Mouse (Mus musculus) kidney, postnatal 4 days (tissue): ENCODE measurements around the gene Pomt1.
A peak's percentile ranks its signal among the peaks of the same experiment; 100 is the strongest.

Experiments
- DNase-seq, 2 experiments: peaks; one replicate each; pipeline ENCODE4 v3.0.0; 2021; ENCODE audit warnings: mixed read lengths in 2 of 2

The Pomt1 gene

DNA sequence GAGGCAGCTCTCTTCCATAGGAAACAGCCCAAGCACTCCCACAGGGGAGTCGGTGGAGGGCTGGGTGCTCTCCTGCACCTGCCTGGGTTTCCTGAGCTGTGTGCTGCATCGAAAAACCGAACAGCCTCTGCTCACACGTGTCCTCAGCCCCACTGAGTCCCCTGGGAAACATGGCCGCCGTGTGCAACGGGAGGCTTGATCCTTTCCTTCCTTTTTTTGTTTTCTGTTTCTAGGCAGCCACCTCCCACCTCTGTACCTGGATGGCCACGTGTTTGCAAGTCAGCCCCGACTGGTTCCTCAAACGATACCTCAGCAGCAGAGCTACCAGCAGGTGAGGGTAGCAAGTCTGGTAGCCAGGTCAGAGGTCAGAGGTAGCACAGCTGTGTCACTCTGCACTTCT lies 14.3 kb upstream of the Pomt1 start:
- no peak for DNase-seq

- no peak for DNase-seq
Observed at GRCm38 (mm10) chr2:32235433-32235832, 957 bp upstream of the Pomt1 start.

DNA sequence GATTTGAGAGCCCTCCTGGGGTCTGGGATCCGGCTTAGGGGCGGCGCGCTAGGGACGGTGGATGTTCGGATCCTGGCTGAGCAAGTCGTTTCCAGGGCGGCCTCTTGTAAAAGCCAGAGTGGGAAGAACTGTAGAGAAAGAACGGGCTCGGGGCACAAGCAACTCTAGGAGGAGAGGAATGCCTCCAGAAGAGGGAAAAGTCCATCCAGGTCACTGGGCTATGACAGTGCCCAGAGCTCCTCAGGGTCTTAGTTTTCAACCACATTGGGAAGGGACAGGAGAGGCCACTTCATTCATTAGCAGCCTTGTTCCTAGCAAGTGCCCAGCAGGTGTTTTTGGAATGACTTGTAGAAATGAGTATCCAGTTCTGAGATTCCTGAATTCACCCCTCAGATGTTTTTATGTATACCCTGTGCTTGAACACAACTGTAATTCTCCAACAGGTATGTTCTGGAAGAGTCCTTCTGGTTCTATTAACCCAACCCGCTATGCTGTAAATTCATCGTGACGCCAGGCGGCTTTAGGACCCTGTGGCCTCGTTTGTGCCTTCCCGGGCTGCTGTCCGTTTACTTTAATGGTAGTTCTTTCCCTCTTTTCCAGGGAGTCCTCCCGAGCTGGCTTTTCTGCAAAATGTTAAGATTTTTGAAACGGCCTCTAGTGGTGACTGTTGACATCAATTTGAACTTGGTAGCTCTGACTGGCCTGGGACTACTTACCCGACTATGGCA lies 534 bp downstream of the Pomt1 start:
- DNase-seq = peak; percentile 66 to 75

DNA sequence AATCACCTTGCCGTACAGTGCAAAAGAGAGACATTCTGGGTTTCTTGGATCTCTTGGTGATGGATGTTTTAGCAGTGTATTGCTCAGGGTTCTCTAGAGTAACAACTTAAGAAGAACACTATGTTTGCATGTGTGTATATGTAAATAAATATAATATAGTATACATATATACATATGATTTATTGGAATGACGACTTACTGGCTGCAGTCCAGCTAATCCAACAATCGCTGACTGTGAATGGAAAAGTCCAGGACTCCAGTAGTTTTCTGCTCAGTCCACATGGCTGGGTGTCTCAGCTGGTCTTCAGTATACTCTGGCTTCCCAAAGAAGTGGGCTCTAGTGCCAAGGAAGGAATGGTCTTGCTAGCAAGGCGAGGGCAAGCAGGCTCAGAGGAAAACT lies 1.2 kb downstream of the Pomt1 start:
- DNase-seq = no peak

DNA sequence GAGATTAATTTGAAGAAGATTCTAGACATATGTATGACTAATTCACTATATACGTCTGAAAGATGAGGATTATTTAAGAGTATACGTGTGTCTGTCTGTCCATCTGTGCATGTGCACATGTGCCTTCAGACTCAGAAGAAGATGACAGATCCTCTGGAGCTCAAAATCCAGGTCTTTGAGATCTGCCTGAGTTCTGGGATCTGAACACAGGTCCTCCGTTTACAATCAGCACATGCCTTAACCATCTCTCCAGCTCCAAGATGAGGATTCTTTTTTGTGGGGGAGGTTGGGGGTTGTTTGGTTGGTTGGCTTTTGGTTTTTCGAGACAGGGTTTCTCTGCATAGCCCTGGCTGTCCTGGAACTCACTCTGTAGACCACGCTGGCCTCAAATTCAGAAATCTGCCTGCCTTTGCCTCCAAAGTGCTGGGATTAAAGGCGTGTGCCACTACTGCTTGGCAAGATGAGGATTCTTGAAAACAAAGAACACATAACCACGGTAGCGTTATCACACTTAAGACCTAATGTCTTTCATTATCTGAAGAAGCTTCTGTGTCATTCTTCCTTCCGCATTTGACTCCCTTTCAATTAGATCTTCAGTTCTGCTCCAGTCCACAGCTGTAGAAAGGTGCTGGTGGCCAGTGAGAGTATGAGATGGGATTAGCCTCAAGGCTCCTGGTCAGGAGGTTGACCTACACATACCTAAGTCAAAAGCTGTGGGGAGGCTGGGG lies 2.5 kb downstream of the Pomt1 start:
- DNase-seq = no peak

GRCm38 (mm10) chr2:32240591-32240990 lies 4.2 kb downstream of the Pomt1 start:
- no peak for DNase-seq

- no peak for DNase-seq
Observed at GRCm38 (mm10) chr2:32242986-32243385, 6.6 kb downstream of the Pomt1 start.

DNA sequence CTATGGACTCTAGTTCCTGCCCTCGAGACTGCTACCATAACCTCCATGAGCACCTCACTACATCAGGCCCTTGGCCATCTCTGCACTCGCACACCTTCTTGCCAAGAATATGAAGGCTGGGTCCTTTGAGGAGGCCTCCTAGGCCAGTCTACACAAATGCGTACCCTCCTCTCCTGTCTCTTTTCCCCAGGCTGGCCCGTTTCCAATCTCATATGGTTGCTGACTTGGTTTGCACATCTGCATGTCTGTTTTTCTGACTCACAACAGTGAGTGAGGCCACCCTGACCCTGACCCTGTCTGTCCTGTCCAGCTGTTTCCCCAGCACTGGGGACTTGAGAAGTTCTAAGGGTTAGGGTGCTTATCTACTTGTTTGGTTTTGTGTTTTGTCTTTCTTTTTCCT lies 10.4 kb downstream of the Pomt1 start:
- DNase-seq = no peak

DNA sequence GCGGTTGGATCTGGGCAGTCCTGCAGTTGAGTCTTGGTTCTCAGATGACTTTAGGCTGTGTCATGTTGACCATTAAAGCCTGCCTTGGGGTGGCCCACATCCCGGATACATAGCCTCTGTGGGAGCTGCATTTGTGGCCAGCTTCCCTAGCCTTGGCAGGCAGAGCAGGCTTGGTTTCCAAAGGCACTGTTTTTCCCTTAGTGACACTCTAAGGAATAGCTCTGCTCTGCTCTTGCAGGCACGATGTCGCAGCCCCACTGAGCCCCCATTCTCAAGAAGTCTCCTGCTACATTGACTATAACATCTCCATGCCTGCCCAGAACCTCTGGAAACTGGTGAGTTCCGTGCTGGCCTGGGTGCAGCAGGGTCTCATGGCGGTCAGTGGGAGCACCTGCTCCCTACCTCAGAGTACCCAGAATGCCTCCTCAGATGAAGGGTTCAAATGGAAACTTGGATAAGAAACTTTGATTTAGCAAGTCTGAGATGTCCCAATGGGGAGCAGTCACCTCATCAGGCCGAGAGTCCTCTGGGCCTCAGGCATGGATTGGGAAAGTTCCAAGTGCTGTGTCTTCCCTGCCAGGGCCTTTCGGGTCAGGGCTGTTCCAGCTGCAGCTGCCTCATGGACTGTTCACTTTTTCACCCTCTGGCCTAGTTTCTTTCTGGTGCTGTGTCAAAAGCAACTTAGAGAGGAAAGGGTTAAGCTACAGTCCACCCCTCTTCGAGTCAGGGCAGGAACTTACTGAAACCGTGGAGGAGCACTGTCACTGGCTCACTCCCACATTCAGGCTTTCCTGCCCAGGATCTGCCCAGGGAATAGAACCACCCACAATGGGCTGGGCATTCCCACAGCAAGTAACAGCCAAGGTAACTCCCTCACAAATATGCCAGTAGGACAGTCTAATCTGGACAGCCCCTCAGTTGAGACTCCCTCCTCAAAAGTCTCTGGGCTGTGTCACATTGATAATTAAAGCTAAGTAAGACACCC lies 12.3 kb downstream of the Pomt1 start:
- DNase-seq = peak in 1 of 2 experiments; percentile 22

DNA sequence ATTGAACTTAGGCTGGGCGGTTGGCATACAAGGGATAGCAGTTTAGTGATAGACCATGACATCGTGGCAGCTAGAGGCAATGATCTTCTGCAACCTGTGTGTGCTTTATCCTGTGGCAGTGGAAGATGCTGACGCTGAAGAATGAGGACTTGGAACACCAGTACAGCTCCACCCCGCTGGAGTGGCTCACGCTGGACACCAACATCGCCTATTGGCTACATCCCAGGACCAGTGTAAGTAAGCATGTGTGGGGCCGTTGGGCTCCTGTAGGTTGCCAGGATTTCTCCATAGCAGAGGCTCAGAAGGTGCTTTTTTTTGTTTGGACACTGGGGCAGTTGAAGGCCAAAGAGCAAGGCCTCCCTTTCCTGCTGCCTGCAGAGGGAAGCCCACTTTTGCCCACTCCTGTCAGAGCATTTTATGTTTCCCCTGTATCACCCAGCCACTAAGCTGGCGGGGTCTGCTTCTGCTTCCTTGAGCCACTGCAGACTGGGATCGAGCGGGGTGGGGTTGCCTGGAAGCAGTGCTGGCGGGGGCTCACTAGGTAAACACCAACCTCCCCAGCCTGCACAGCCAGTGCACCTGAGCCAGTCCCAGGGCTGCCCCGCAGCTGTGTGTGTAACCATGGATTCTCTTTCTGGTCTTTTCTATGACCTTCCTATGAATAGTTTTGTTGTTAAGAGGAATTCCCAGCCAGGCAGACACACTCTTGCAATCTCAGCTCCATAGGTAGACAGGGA lies 15.6 kb downstream of the Pomt1 start:
- no peak for DNase-seq

- DNase-seq = no peak
Observed at GRCm38 (mm10) chr2:32252658-32253057, 16.3 kb downstream of the Pomt1 start.

GRCm38 (mm10) chr2:32253352-32253751 lies 17.0 kb downstream of the Pomt1 start:
- DNase-seq = no peak

DNA sequence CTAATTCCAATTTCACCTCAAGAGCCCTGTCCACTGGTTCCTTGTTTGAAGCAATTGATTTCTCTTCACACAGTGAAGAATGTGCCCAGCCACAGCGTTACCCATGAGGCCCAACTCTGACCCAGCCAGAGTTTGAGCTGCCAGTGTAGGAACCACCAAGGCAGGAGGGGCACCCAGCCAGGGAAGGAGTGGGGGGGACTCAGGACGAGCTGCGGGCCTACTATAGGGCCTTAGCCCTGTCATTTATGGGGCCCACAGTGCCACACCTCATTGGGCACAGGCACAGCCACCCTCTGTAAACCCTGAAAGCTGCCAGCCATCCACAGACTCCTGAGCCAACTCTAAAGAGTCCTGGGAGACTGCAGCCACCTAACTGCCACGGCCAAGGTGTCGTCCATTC lies 18.2 kb downstream of the Pomt1 start:
- no peak for DNase-seq

DNA sequence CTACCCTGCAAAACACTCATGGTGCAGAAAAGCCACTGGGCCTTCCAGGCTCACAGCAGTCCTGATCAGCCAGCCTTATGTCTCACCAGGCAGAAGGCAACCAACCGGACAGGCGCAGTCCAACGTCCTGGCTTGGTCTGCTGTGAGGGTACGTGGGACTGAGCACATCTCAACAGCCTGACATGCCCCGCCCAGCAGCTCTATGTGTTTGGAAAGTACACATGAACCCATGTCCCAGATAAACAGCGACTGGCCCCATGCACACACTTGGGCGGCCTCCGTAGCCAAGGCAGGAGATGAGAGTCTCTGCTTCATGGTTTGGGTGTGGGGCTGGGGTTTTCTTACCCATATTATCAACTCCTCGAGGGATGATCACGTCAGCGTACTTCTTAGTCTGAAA lies 19.9 kb downstream of the Pomt1 start:
- DNase-seq = no peak

DNA sequence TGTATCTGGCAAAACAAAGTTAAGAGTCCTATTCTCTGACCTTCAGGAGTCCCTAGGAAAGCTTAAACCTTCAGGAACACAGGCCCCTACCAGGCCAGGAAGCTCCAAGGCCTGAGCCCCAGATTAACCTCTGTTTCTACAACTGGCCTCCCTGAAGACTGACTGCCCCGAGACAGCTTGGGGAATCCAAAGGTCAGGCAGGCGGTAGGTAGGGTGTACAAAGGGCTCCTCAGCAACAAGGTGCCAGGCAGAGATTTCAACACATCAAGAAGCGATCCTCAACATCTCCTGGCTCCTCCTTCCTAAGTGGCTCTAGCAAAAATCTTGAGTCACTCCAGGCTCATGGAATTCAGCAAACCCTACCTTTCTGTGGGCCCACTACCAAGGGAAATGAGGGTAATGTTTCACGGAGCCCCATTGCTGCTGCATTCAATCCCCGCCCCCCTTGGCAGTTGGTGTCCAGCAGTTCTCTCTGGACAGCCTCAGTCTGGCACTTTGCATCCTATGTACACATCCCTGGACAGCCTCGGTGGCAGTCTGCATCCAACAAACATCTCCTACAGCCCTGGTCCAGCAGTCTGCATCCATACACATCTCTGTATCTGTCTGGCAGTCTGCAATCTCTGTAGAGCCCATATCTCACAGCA lies 22.6 kb downstream of the Pomt1 start:
- peak in 1 of 2 experiments; percentile 39 for DNase-seq

- peak; percentile 89 to 94 for DNase-seq
Observed at GRCm38 (mm10) chr2:32259657-32260417, 23.4 kb downstream of the Pomt1 start, which contains the start of gene Uck1. Gene Uck1, minus strand, starts transcription at chr2:32260159.

GRCm38 (mm10) chr2:32260635-32261034 lies 24.2 kb downstream of the Pomt1 start:
- peak; percentile 65 to 72 for DNase-seq

- no peak for DNase-seq
Observed at GRCm38 (mm10) chr2:32275823-32276222, 39.4 kb downstream of the Pomt1 start.

DNA sequence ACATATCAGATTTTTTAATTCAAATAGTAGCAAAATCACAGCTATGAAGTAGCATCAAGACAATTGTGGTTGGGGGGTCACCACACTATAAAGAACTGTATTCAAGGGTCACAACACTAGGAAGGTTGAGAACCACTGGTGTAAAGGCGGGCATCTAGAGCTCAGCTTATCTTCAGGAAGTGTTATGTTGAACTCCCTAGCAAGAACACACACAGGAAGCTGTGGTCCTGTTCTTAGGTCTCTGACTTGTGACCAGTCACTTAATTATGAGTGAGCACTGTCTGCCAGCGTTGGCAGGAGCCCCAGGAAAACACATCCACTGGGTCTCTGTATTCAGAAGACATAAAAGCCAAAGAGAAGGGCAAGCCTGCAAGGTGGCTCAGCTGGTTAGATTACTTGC lies 45.9 kb downstream of the Pomt1 start:
- no peak for DNase-seq

GRCm38 (mm10) chr2:32282727-32283126 lies 46.3 kb downstream of the Pomt1 start:
- peak; percentile 48 to 72 for DNase-seq

DNA sequence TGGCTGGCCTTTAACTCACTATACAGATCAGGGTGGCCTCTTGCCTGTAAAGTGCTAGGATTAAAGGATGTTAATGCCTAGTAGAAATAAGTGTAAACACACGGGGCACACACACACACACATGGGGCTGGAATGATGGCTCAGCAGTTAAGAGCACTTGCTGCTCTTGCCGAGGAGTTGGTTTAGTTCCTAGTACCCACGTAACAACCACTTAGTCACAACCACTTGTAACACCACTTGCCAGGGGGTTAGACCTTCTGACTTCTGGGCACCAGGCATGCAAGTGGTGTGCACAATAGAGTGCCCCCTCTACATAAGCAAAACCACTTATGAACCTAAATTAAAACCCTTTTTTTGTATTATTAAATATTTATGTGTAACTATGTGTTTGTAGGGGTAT lies 47.6 kb downstream of the Pomt1 start:
- DNase-seq = no peak
